Mouse (Mus musculus) C2C12 (cell line): ENCODE measurements around the gene Gna13.

Source experiments
- CEBPB ChIP-seq: IDR thresholded peaks from one replicate; pipeline ENCODE4 v1.6.1; 2011; ENCODE audit warnings: low read depth, mild to moderate bottlenecking, control low read depth, moderate library complexity
- CTCF ChIP-seq: IDR thresholded peaks from one replicate; pipeline ENCODE4 v1.5.1; 2011; ENCODE audit not compliant: control insufficient read depth, insufficient read depth, insufficient read length
- FOSL1 ChIP-seq: IDR thresholded peaks from one replicate; pipeline ENCODE4 v1.8.0; 2011; ENCODE audit warnings: mild to moderate bottlenecking, low read length; ENCODE audit not compliant: poor library complexity, insufficient read depth, severe bottlenecking
- MAX ChIP-seq: IDR thresholded peaks from one replicate; pipeline ENCODE4 v1.6.1; 2011; ENCODE audit warnings: mild to moderate bottlenecking, control low read depth
- MYOD1 ChIP-seq: IDR thresholded peaks from one replicate; pipeline ENCODE4 v1.6.1; 2011; ENCODE audit warnings: low read depth; ENCODE audit not compliant: control insufficient read depth, insufficient read length
- MYOG ChIP-seq: IDR thresholded peaks from one replicate; pipeline ENCODE4 v1.6.1; 2011; ENCODE audit not compliant: control insufficient read depth, insufficient read length; ENCODE audit errors: extremely low read depth
- USF1 ChIP-seq: IDR thresholded peaks from one replicate; pipeline ENCODE4 v1.6.1; 2011; ENCODE audit warnings: low read depth, mild to moderate bottlenecking, control low read depth, moderate library complexity

DNA sequence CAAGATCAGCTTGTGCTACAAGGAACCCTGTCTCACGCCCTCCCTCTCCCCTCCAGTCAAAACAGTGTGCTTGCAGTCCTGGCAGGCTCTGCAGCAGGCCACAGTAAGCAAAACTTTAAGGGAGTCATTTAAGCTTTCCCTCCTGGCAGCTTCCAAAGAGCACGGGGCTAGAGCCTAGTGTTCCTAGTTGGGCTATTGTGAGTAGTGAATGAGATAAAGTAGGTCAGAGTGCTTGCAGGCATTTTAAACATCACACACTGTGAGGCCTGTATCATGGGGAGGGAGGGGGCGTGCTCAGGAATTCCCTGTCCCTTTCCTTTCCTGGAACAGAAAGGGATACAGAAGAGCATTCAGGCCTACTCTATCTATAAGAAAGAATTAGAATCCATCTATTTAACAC is 4.1 kb upstream of the Gna13 start:
- no peak for TF ChIP-seq CTCF
- TF ChIP-seq USF1: no peak
- TF ChIP-seq CEBPB: no peak
- TF ChIP-seq MYOD1: no peak
- no peak for TF ChIP-seq MAX
- TF ChIP-seq MYOG: no peak
- TF ChIP-seq FOSL1: no peak
